Mouse (Mus musculus): ENCODE data around the gene Phf5a.

- no peak for TF ChIP-seq POLR2A (IDR thresholded peaks at IDR 0.05; ENCODE audit: insufficient read length, low read depth)
- no peak for TF ChIP-seq POLR2AphosphoS2 (IDR thresholded peaks at IDR 0.05; ENCODE audit: insufficient read length, low read depth)
These were observed 22.3 kb upstream of the Phf5a start for GRCm38 (mm10) chr15:81894002-81894401.

Measured in myocyte (in vitro differentiated cells).